Mouse (Mus musculus): ENCODE measurements around the gene Ralb. TPM values are rescaled to one million over a fixed set of nuclear protein-coding genes. Genes with fewer than 3 reads are reported as not detected.
A peak's percentile ranks its signal among the peaks of the same experiment; 100 is the strongest.

Gene Ralb
- total RNA-seq, 2 experiments from 2014 or later, result 59.2 to 62.2 TPM

- DNase-seq, result no peak
Measured at GRCm38 (mm10) chr1:119523826-119524225, 19.2 kb upstream of the Ralb start.

- DNase-seq, result no peak
Measured at GRCm38 (mm10) chr1:119523369-119523768, 18.8 kb upstream of the Ralb start.

GRCm38 (mm10) chr1:119522726-119523125 is 18.1 kb upstream of the Ralb start:
- DNase-seq, result no peak

GRCm38 (mm10) chr1:119521681-119522080 is 17.1 kb upstream of the Ralb start:
- no peak for DNase-seq

- no peak for DNase-seq
Measured at GRCm38 (mm10) chr1:119521029-119521428, 16.4 kb upstream of the Ralb start.

- no peak for DNase-seq
Measured at GRCm38 (mm10) chr1:119519286-119519685, 14.7 kb upstream of the Ralb start.

GRCm38 (mm10) chr1:119518786-119519185 is 14.2 kb upstream of the Ralb start:
- no peak for DNase-seq

- peak; percentile 37 for DNase-seq
Measured at GRCm38 (mm10) chr1:119518060-119518459, 13.5 kb upstream of the Ralb start.

- DNase-seq, result peak; percentile 39
Measured at GRCm38 (mm10) chr1:119510857-119511256, 6.3 kb upstream of the Ralb start.

GRCm38 (mm10) chr1:119510409-119510808 is 5.8 kb upstream of the Ralb start:
- no peak for DNase-seq

- no peak for DNase-seq
Measured at GRCm38 (mm10) chr1:119509474-119509873, 4.9 kb upstream of the Ralb start.

- peak; percentile 66 for DNase-seq
Measured at GRCm38 (mm10) chr1:119508548-119508947, 4.0 kb upstream of the Ralb start.

GRCm38 (mm10) chr1:119505951-119506350 is 1.4 kb upstream of the Ralb start:
- no peak for DNase-seq

GRCm38 (mm10) chr1:119503808-119504207 is 786 bp downstream of the Ralb start:
- DNase-seq, result no peak

- DNase-seq, result no peak
Measured at GRCm38 (mm10) chr1:119503181-119503580, 1.4 kb downstream of the Ralb start.

GRCm38 (mm10) chr1:119502729-119503128 is 1.9 kb downstream of the Ralb start:
- no peak for DNase-seq

- DNase-seq, result no peak
Measured at GRCm38 (mm10) chr1:119501881-119502280, 2.7 kb downstream of the Ralb start.

GRCm38 (mm10) chr1:119499456-119499855 is 5.1 kb downstream of the Ralb start:
- DNase-seq, result no peak

GRCm38 (mm10) chr1:119498536-119499231 is 5.9 kb downstream of the Ralb start:
- no peak for DNase-seq

GRCm38 (mm10) chr1:119497346-119498004 is 7.1 kb downstream of the Ralb start:
- no peak for DNase-seq

GRCm38 (mm10) chr1:119495396-119495775 is 9.2 kb downstream of the Ralb start:
- no peak for DNase-seq

- no peak for DNase-seq
Measured at GRCm38 (mm10) chr1:119494712-119495395, 9.7 kb downstream of the Ralb start.

- DNase-seq, result peak; percentile 77
Measured at GRCm38 (mm10) chr1:119494024-119494711, 10.4 kb downstream of the Ralb start.

All from heart, postnatal 4 days (tissue).